Mouse (Mus musculus) embryonic fibroblast, embryonic 13.5 days (primary cell): Measurements from ENCODE around the gene Lamtor2.

ENCODE experiments used
- CTCF ChIP-seq: IDR thresholded peaks from 2 replicates; pipeline ENCODE4 v1.5.1; 2011; ENCODE audit warnings: mild to moderate bottlenecking, control low read depth, low read length, moderate library complexity, borderline replicate concordance; ENCODE audit not compliant: insufficient read depth
- POLR2A ChIP-seq: IDR thresholded peaks from 2 replicates; pipeline ENCODE4 v1.6.1; 2011; ENCODE audit warnings: low read depth, mild to moderate bottlenecking, control low read depth, low read length, moderate library complexity

GRCm38 (mm10) chr3:88552082-88552645 is 710 bp downstream of the Lamtor2 start:
- no peak for TF ChIP-seq CTCF
- no peak for TF ChIP-seq POLR2A
